Mouse (Mus musculus) MEL (cell line): ENCODE results near the gene Kptn.

Source experiments
- CHD1 ChIP-seq: IDR thresholded peaks from 2 replicates; pipeline ENCODE4 v1.6.1; 2012; ENCODE audit warnings: low read depth, mild to moderate bottlenecking, inconsistent platforms, low read length, improper control_type of control experiment
- CTCF ChIP-seq, 3 experiments: IDR thresholded peaks in 2 of 3; conservative IDR thresholded peaks in 1 of 3; 2 replicates each; pipeline ENCODE4 v1.5.1; 2011 to 2012; ENCODE audit warnings: low read length in 3 of 3, low read depth in 2 of 3, mild to moderate bottlenecking in 2 of 3, improper control_type of control experiment in 1 of 3, inconsistent platforms in 1 of 3, mixed read lengths in 1 of 3, moderate library complexity in 1 of 3; ENCODE audit not compliant: control insufficient read depth in 1 of 3, insufficient read depth in 1 of 3, poor library complexity in 1 of 3, severe bottlenecking in 1 of 3
- GATA1 ChIP-seq: IDR thresholded peaks from 2 replicates; pipeline ENCODE4 v1.6.1; 2011; ENCODE audit warnings: low read depth, low read length, improper control_type of control experiment

DNA sequence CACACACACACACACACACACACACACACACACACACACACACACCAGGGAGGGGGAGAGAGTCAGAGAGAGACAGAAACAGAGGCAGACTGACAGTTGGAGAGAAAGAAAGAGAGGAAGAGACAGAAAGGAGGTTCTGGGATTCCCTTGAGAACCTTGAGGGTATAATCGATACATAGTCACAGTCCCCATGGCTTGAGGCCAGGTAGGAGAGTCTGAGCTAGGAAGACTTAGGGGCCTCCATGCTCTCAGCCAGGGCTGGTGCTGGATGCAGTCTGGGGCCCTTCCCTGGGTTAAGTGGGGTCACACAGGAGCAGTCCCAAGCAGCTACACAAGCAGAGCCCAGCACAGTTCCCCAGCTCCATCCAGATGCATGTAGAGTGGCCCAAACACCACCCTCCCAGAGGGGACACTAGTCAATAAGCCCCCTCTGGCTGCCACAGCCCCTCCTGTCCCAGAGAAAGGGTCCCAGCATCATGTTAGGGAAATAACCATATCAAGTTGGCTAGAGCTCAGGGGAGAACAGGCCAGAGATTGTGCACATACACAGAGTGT is 53.0 kb downstream of the Kptn start:
- TF ChIP-seq GATA1 (no peak), CHD1 (no peak), CTCF (IDR thresholded peaks at IDR 0.05 in 2 of 3, conservative IDR thresholded peaks at IDR 0.05 in 1 of 3; ENCODE audit: control insufficient read depth in 1 of 3, insufficient read depth in 1 of 3, low read depth in 2 of 3, low read length in 3 of 3, poor library complexity in 1 of 3, severe bottlenecking in 1 of 3) (no peak)
